Mouse (Mus musculus) liver, embryonic 14.5 days (tissue): ENCODE data around the gene Nudt9. TPM values are rescaled to one million over a fixed set of nuclear protein-coding genes. Genes with fewer than 3 reads are reported as not detected.

ENCODE experiments used
- ATAC-seq: fragments of 200-750 bp; cut with Nextera tagmentation; 2 replicates; pipeline ENCODE4 v1.8.0; 2017; ENCODE audit warnings: moderate number of reproducible peaks, mild to moderate bottlenecking, moderate library complexity; ENCODE audit not compliant: insufficient read depth
- DNase-seq, 3 experiments: peaks; one replicate each; pipeline ENCODE4 v3.0.0-alpha.2; 2012 to 2013; ENCODE audit warnings: low read depth in 3 of 3, low spot score in 3 of 3
- H3K27ac ChIP-seq: fragments of 300-500 bp; sonication (generic); 2 replicates; pipeline ENCODE4 v1.5.1; 2014; ENCODE audit warnings: moderate library complexity, mild to moderate bottlenecking, control low read depth, inconsistent platforms
- H3K27me3 ChIP-seq: fragments of 300-500 bp; sonication (generic); 2 replicates; pipeline ENCODE4 v1.6.1; 2014; ENCODE audit warnings: mild to moderate bottlenecking, low read length, moderate library complexity; ENCODE audit not compliant: control insufficient read depth, insufficient read depth
- H3K36me3 ChIP-seq: fragments of 300-500 bp; sonication (generic); replicated peaks from 2 replicates; pipeline ENCODE4 v1.6.1; 2014; ENCODE audit warnings: low read depth; ENCODE audit not compliant: control insufficient read depth, insufficient read depth
- H3K4me1 ChIP-seq, 2 experiments: fragments of 200-500 bp in 1 of 2; fragments of 300-500 bp in 1 of 2; sonication (generic) in 1 of 2; replicated peaks; 2 replicates each; pipeline ENCODE4 v1.6.1; 2012 to 2014; ENCODE audit warnings: antibody characterized with exemption in 1 of 2, inconsistent platforms in 1 of 2, low read length in 1 of 2; ENCODE audit not compliant: control insufficient read depth in 2 of 2, insufficient read depth in 2 of 2
- H3K4me2 ChIP-seq: fragments of 300-500 bp; sonication (generic); 2 replicates; pipeline ENCODE4 v1.6.1; 2014; ENCODE audit warnings: low read depth, mild to moderate bottlenecking, control low read depth, moderate library complexity
- H3K4me3 ChIP-seq, 2 experiments: fragments of 200-500 bp in 1 of 2; fragments of 300-500 bp in 1 of 2; sonication (generic) in 1 of 2; 2 replicates each; pipeline ENCODE4 v1.5.1; 2012 to 2014; ENCODE audit warnings: low read depth in 2 of 2, low read length in 2 of 2, mild to moderate bottlenecking in 2 of 2, control low read depth in 1 of 2, inconsistent platforms in 1 of 2, moderate library complexity in 1 of 2; ENCODE audit not compliant: insufficient read depth in 1 of 2
- H3K9ac ChIP-seq: fragments of 300-500 bp; sonication (generic); replicated peaks from 2 replicates; pipeline ENCODE4 v1.6.1; 2014; ENCODE audit warnings: mild to moderate bottlenecking, control low read depth, moderate library complexity
- H3K9me3 ChIP-seq: fragments of 300-500 bp; sonication (generic); 2 replicates; pipeline ENCODE4 v1.6.1; 2016; ENCODE audit warnings: low read length, mixed read lengths; ENCODE audit not compliant: control insufficient read depth
- CTCF ChIP-seq: IDR thresholded peaks from 2 replicates; pipeline ENCODE4 v1.5.1; 2016; ENCODE audit warnings: antibody characterized with exemption, low read depth, control low read depth
- EP300 ChIP-seq: IDR thresholded peaks from 2 replicates; pipeline ENCODE4 v1.6.1; 2016; ENCODE audit warnings: antibody characterized with exemption, low read depth
- WGBS: fragments of 180-500 bp; shearing (Covaris S2); extraction: QIAGEN DNeasy Blood & Tissue Kit; methylation state at CpG from one replicate; pipeline ENCODE4 v1.1.7; 2014; ENCODE audit not compliant: insufficient replicate concordance; 5-methylcytosine and 5-hydroxymethylcytosine counted together
- microRNA-seq: library from miRNA; unstranded; fragments of <30 nt; microRNA quantifications from one replicate; pipeline ENCODE4, GENCODE M21; 2016
- polyA plus RNA-seq, 2 experiments: library from polyadenylated mRNA; depleted of rRNA in 1 of 2; stranded (reverse) in 1 of 2; unstranded in 1 of 2; fragments of >200 nt; fragmentation: Nextera tagmentation in 1 of 2; extraction: Ambion mirVana in 1 of 2; gene quantifications; 2 replicates each; pipeline versions ENCODE4 v1.2.1 to v1.2.3; 2012 to 2014

Gene Nudt9
- polyA plus RNA-seq, 2 experiments: 48.1 to 73.8 TPM

- Histone ChIP-seq H3K27ac (no peak overlapping the region), H3K36me3 (no peaks in the 10 kb centered on the region), H3K9ac (no peak overlapping the region), H3K9me3 (no peaks in the 10 kb centered on the region), H3K4me3 (no peak overlapping the region), H3K4me2 (no peak overlapping the region), H3K4me1 (peaks cover 0 to 8% of the 10 kb centered on the region in 2 experiments; a peak in 1 of 4 replicates), H3K27me3 (no peaks in the 10 kb centered on the region)
- ATAC-seq: no peak
- TF ChIP-seq EP300 (no peak), CTCF (no peak)
- WGBS: 29% methylated on average over 9 of the region's 9 CpGs
- DNase-seq: no peak
These were observed 64.2 kb downstream of the Nudt9 start for GRCm38 (mm10) chr5:104110171-104110920.

GRCm38 (mm10) chr5:104112016-104112415 lies 65.9 kb downstream of the Nudt9 start:
- ATAC-seq: no peak
- 12% methylated on average over 9 of the region's 9 CpGs for WGBS
- no peak overlapping the region for H3K9ac ChIP-seq
- no peak for DNase-seq
- no peak overlapping the region for H3K4me3 ChIP-seq
- H3K4me1 ChIP-seq: peaks cover 0 to 8% of the 10 kb centered on the region in 2 experiments; a peak in 1 of 4 replicates
- H3K36me3 ChIP-seq: no peaks in the 10 kb centered on the region
- no peak overlapping the region for H3K27ac ChIP-seq
- H3K4me2 ChIP-seq: no peak overlapping the region
- TF ChIP-seq CTCF: no peak
- TF ChIP-seq EP300: no peak
- no peaks in the 10 kb centered on the region for H3K9me3 ChIP-seq
- no peaks in the 10 kb centered on the region for H3K27me3 ChIP-seq

- WGBS: 6% methylated on average over 5 of the region's 5 CpGs
- H3K4me1 ChIP-seq: peaks cover 0 to 8% of the 10 kb centered on the region in 2 experiments; a peak in 1 of 4 replicates
- H3K36me3 ChIP-seq: no peaks in the 10 kb centered on the region
- no peak overlapping the region for H3K9ac ChIP-seq
- TF ChIP-seq EP300: no peak
- no peaks in the 10 kb centered on the region for H3K9me3 ChIP-seq
- ATAC-seq: no peak
- no peak overlapping the region for H3K4me3 ChIP-seq
- no peak overlapping the region for H3K27ac ChIP-seq
- no peaks in the 10 kb centered on the region for H3K27me3 ChIP-seq
- no peak overlapping the region for H3K4me2 ChIP-seq
- no peak for DNase-seq
These were observed 66.4 kb downstream of the Nudt9 start for GRCm38 (mm10) chr5:104112511-104112910.

GRCm38 (mm10) chr5:104113491-104114172 lies 67.5 kb downstream of the Nudt9 start, which contains the start of gene Sparcl1:
TSS of gene Sparcl1 (minus strand) at chr5:104113733.
- WGBS: 37% methylated on average over 15 of the region's 15 CpGs
- Histone ChIP-seq H3K27ac (no peak within 1 kb of the TSS), H3K4me3 (no peak within 1 kb of the TSS), H3K4me2 (no peak within 1 kb of the TSS), H3K36me3 (no peaks in the 10 kb centered on the region), H3K9ac (no peak within 1 kb of the TSS), H3K4me1 (peaks cover 0 to 6% of the 10 kb centered on the region in 2 experiments; a peak in 1 of 4 replicates), H3K27me3 (no peaks in the 10 kb centered on the region), H3K9me3 (no peaks in the 10 kb centered on the region)
- TF ChIP-seq CTCF (no peak), EP300 (no peak)
- ATAC-seq: no peak
- no peak for DNase-seq

Small RNA genes within 50 kb of the gene (microRNA-seq; reads per million reads assigned to microRNA genes)
- gene Mir5619: 12.7 reads per million, percentile 23 among the genes with 10 or more reads in this experiment

Other genes with a start within 250 kb of the Nudt9 start
- 0.83 and 0.98 TPM in 2 replicates for gene Klhl8, start 135.0 kb upstream of the Nudt9 start, polyA plus RNA-seq (2012; rRNA removed)
- gene Klhl8, start 135.0 kb upstream of the Nudt9 start, polyA plus RNA-seq (2014; fragmentation: Nextera tagmentation; extraction: Ambion mirVana): 0.99 and 1.7 TPM in 2 replicates
- 3.2 and 5.3 TPM in 2 replicates for gene Hsd17b13, start 68.9 kb upstream of the Nudt9 start, polyA plus RNA-seq (2012; rRNA removed)
- 8.3 and 10.9 TPM in 2 replicates for gene Hsd17b13, start 68.9 kb upstream of the Nudt9 start, polyA plus RNA-seq (2014; fragmentation: Nextera tagmentation; extraction: Ambion mirVana)
- gene Hsd17b11, start 24.4 kb upstream of the Nudt9 start, polyA plus RNA-seq (2012; rRNA removed): 6.1 and 7.9 TPM in 2 replicates
- 1.9 and 2.6 TPM in 2 replicates for gene Hsd17b11, start 24.4 kb upstream of the Nudt9 start, polyA plus RNA-seq (2014; fragmentation: Nextera tagmentation; extraction: Ambion mirVana)
- not detected in 2 replicates for gene Gm17660, start 31.3 kb downstream of the Nudt9 start, polyA plus RNA-seq (2012; rRNA removed)
- not detected in 2 replicates for gene Gm17660, start 31.3 kb downstream of the Nudt9 start, polyA plus RNA-seq (2014; fragmentation: Nextera tagmentation; extraction: Ambion mirVana)
- gene Sparcl1, start 67.4 kb downstream of the Nudt9 start, polyA plus RNA-seq (2012; rRNA removed): 0.81 and 1.4 TPM in 2 replicates
- gene Sparcl1, start 67.4 kb downstream of the Nudt9 start, polyA plus RNA-seq (2014; fragmentation: Nextera tagmentation; extraction: Ambion mirVana): 1.0 and 1.2 TPM in 2 replicates
- gene Dspp, start 124.4 kb downstream of the Nudt9 start, polyA plus RNA-seq (2012; rRNA removed): not detected in 2 replicates
- gene Dspp, start 124.4 kb downstream of the Nudt9 start, polyA plus RNA-seq (2014; fragmentation: Nextera tagmentation; extraction: Ambion mirVana): not detected in 2 replicates
- not detected in 2 replicates for gene Dmp1, start 156.3 kb downstream of the Nudt9 start, polyA plus RNA-seq (2012; rRNA removed)
- gene Dmp1, start 156.3 kb downstream of the Nudt9 start, polyA plus RNA-seq (2014; fragmentation: Nextera tagmentation; extraction: Ambion mirVana): not detected in 2 replicates